Mouse (Mus musculus): ENCODE measurements around the gene Adm.

DNA sequence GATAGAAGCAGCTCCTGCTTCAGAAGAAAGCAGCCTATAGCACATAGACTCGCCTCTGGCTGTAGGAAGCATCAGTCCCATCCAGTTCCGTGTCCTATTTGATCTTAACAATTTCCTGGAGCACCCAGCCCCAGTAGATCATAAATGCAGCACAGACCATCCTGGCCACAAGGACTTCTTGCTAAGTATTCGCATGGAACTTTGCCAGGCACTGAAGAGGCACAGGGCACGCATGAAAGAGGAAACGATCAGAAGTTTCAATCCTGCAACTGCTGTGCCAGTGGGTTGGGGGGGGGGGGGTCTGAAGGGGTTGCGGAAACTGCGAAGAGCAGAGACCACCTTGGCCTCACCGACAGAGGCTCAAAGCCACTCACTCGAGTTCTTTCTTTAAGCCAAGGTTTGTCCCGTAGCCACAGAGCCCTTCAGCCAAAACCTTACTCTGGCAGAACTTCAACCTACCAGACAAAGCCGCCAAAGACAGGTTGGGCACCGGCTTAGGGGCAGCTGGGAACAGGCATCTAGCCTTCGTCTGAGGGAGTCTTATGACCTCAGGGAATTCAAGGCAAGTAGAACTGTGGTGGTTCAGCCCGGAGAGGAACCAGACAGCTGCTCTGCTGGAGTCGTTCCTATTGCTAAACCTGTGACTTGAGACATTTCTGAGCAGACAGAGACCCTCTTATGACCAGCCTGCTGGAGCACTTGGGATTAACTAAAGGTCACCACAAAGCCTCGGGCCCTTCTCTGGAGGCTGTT, 3.9 kb downstream of the Adm start:
- TF ChIP-seq CTCF (IDR thresholded peaks at IDR 0.05; ENCODE audit: low read depth) (no peak), EP300 (IDR thresholded peaks at IDR 0.05; ENCODE audit: low read depth) (no peak)
